Mouse (Mus musculus) thymus, postnatal 10 days (tissue): ENCODE measurements around the gene Tmem8.

Source experiments
- DNase-seq, 2 experiments: peaks; one replicate each; pipeline ENCODE4 v3.0.0; 2021; ENCODE audit warnings: low spot score in 2 of 2

Tmem8 gene

GRCm38 (mm10) chr17:26142796-26143195 is 29.7 kb downstream of the Tmem8 start:
- no peak for DNase-seq

GRCm38 (mm10) chr17:26143386-26143785 is 30.3 kb downstream of the Tmem8 start:
- no peak for DNase-seq

DNA sequence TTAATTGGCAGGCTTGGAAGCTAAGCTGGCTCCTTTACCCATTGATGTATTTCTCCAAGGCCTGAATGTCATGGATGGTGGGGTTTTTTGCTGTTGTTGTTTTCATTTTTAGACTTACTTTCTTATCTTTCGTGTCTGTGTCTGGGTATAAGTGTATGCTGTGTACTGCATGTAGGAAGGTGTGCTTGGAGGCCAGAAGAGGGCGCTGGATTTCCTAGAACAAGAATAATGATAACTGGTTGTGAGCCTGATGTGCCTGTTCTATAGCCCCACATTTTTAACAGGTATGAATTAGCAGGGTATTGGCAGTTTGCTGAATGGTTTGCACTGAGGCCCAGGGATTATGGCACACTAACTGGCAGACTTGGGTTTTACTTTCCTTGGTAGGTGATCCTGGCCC is 36.0 kb downstream of the Tmem8 start:
- DNase-seq, result no peak

GRCm38 (mm10) chr17:26151886-26152630 is 39.0 kb downstream of the Tmem8 start:
- DNase-seq, result no peak

- DNase-seq, result no peak
Observed at GRCm38 (mm10) chr17:26162736-26163135, 49.6 kb downstream of the Tmem8 start.

DNA sequence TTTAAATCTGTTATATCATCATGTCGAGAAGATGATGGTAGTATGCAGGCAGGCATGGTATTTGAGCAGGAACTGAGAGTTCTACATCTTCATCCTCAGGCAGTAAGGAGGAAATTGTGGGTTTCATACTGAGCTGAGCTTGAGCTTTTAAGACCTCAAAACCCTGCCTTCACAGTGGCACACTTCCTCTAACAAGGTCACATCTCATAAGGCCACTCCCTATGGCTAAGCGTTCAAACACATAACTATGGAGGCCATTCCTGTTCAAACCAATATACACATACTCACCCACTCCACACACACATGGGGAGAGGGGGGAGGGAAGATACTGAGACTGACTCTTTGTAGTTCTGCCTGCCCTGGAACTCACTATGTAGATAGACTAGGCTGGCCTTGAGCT is 54.9 kb downstream of the Tmem8 start:
- DNase-seq, result peak; percentile 9 to 28
